Mouse (Mus musculus) right cerebral cortex, adult 18-20 months (tissue): ENCODE results near the gene Cep97.

Source experiments
- DNase-seq: peaks from one replicate; pipeline ENCODE4 v3.0.0; 2022; ENCODE audit warnings: mixed read lengths

Cep97 gene

GRCm38 (mm10) chr16:55947266-55947665 lies 12.6 kb upstream of the Cep97 start:
- no peak for DNase-seq

- no peak for DNase-seq
Measured at GRCm38 (mm10) chr16:55940781-55941180, 6.1 kb upstream of the Cep97 start.

- no peak for DNase-seq
Measured at GRCm38 (mm10) chr16:55939703-55940102, 5.0 kb upstream of the Cep97 start.

- no peak for DNase-seq
Measured at GRCm38 (mm10) chr16:55938761-55939160, 4.1 kb upstream of the Cep97 start.

- DNase-seq, result peak; percentile 31
Measured at GRCm38 (mm10) chr16:55933681-55934343, 843 bp downstream of the Cep97 start.

- DNase-seq, result no peak
Measured at GRCm38 (mm10) chr16:55924010-55924409, 10.6 kb downstream of the Cep97 start.

GRCm38 (mm10) chr16:55922079-55922478 lies 12.6 kb downstream of the Cep97 start:
- DNase-seq, result no peak

GRCm38 (mm10) chr16:55914716-55915115 lies 19.9 kb downstream of the Cep97 start:
- DNase-seq, result no peak

GRCm38 (mm10) chr16:55910208-55910793 lies 24.4 kb downstream of the Cep97 start:
- no peak for DNase-seq

GRCm38 (mm10) chr16:55906928-55907679 lies 27.6 kb downstream of the Cep97 start:
- DNase-seq, result no peak

GRCm38 (mm10) chr16:55905370-55905769 lies 29.3 kb downstream of the Cep97 start:
- DNase-seq, result no peak

GRCm38 (mm10) chr16:55901839-55902756 lies 32.6 kb downstream of the Cep97 start:
- no peak for DNase-seq

- no peak for DNase-seq
Measured at GRCm38 (mm10) chr16:55898385-55899002, 36.2 kb downstream of the Cep97 start.

GRCm38 (mm10) chr16:55895651-55896095 lies 39.0 kb downstream of the Cep97 start:
- DNase-seq, result no peak

GRCm38 (mm10) chr16:55894893-55895650 lies 39.6 kb downstream of the Cep97 start, which contains the start of gene Nxpe3:
TSS of gene Nxpe3 (minus strand) at chr16:55895285.
- peak; percentile 92 for DNase-seq

- no peak for DNase-seq
Measured at GRCm38 (mm10) chr16:55894536-55894892, 40.1 kb downstream of the Cep97 start.

GRCm38 (mm10) chr16:55893410-55894107 lies 41.1 kb downstream of the Cep97 start:
- DNase-seq, result no peak

- no peak for DNase-seq
Measured at GRCm38 (mm10) chr16:55892484-55892883, 42.2 kb downstream of the Cep97 start.

GRCm38 (mm10) chr16:55891346-55891745 lies 43.3 kb downstream of the Cep97 start:
- no peak for DNase-seq

- DNase-seq, result no peak
Measured at GRCm38 (mm10) chr16:55890346-55891136, 44.1 kb downstream of the Cep97 start.
